Mouse (Mus musculus): ENCODE measurements around the gene Lrguk. TPM values are rescaled to one million over a fixed set of nuclear protein-coding genes. Genes with fewer than 3 reads are reported as not detected.

Lrguk gene
- polyA plus RNA-seq, 1 experiment from 2014 or later = 0.97 TPM

GRCm38 (mm10) chr6:34146042-34146441 is 116.8 kb downstream of the Lrguk start:
- H3K4me2 ChIP-seq = no peak overlapping the region
- H3K4me3 ChIP-seq (ENCODE audit: low read depth, low read length) = no peak overlapping the region
- H3K4me1 ChIP-seq (ENCODE audit: control insufficient read depth, insufficient read depth, low read length) = no peaks in the 10 kb centered on the region
- H3K9ac ChIP-seq (ENCODE audit: low read depth, low read length) = no peak overlapping the region
- H3K9me3 ChIP-seq (replicated peaks; ENCODE audit: control insufficient read depth, low read length) = no peaks in the 10 kb centered on the region
- WGBS (ENCODE audit: insufficient replicate concordance) = 56% methylated on average over 6 of the region's 6 CpGs
- H3K36me3 ChIP-seq (ENCODE audit: control insufficient read depth, insufficient read depth, low read length) = no peaks in the 10 kb centered on the region
- H3K27ac ChIP-seq (ENCODE audit: low read depth, low read length) = no peak overlapping the region
- ATAC-seq (replicated peaks; ENCODE audit: insufficient number of reproducible peaks, low FRiP score, low TSS enrichment) = no peak
- H3K27me3 ChIP-seq (ENCODE audit: control insufficient read depth, insufficient read depth, low read length) = no peaks in the 10 kb centered on the region

DNA sequence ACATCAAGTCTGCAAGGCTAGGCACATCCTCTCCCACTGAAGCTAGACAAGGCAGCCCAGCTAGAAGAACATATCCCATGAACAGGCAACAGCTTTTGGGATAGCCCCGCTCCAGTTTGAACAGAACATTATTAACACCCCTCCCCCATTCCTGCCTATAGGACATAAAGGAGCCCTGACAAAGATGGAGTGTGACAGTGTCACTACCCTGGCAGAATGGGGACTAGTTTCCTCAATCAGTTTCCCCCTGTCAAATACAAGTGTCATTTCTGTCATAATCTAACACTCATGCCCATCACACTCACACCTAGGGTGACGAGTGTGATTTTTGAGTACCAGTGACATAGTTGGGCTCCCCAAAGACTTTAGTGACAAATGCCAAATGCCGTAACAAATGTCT is 118.8 kb downstream of the Lrguk start:
- Histone ChIP-seq H3K27me3 (ENCODE audit: control insufficient read depth, insufficient read depth, low read length) (no peaks in the 10 kb centered on the region), H3K36me3 (ENCODE audit: control insufficient read depth, insufficient read depth, low read length) (no peaks in the 10 kb centered on the region), H3K4me2 (no peak overlapping the region), H3K9me3 (replicated peaks; ENCODE audit: control insufficient read depth, low read length) (no peaks in the 10 kb centered on the region), H3K4me3 (ENCODE audit: low read depth, low read length) (no peak overlapping the region), H3K9ac (ENCODE audit: low read depth, low read length) (no peak overlapping the region), H3K27ac (ENCODE audit: low read depth, low read length) (no peak overlapping the region), H3K4me1 (ENCODE audit: control insufficient read depth, insufficient read depth, low read length) (no peaks in the 10 kb centered on the region)
- ATAC-seq (replicated peaks; ENCODE audit: insufficient number of reproducible peaks, low FRiP score, low TSS enrichment) = no peak
- 63% methylated on average over 3 of the region's 3 CpGs for WGBS (ENCODE audit: insufficient replicate concordance)

DNA sequence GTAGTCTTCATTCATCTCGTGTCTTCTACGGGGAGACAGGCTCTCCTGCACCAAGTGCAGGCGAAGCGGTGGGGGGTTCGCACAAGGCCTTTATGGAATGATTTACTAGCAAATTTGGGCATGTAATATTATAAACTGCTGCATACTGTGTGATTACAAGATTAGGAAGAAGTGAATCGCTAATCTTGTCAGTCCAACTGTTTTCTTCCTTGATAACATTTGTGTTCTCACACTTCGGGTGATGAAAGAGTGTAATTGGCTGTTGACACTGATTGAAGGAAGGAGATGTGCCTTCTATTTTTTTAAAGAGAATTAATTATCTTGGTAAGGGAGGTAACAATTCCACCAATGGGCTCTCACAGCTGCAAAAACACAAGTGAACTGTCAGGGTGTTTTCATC is 119.4 kb downstream of the Lrguk start:
- H3K9me3 ChIP-seq (replicated peaks; ENCODE audit: control insufficient read depth, low read length) = no peaks in the 10 kb centered on the region
- no peak overlapping the region for H3K4me3 ChIP-seq (ENCODE audit: low read depth, low read length)
- no peaks in the 10 kb centered on the region for H3K27me3 ChIP-seq (ENCODE audit: control insufficient read depth, insufficient read depth, low read length)
- no peak overlapping the region for H3K9ac ChIP-seq (ENCODE audit: low read depth, low read length)
- no peak for ATAC-seq (replicated peaks; ENCODE audit: insufficient number of reproducible peaks, low FRiP score, low TSS enrichment)
- H3K4me2 ChIP-seq = no peak overlapping the region
- no peak overlapping the region for H3K27ac ChIP-seq (ENCODE audit: low read depth, low read length)
- 66% methylated on average over 7 of the region's 7 CpGs for WGBS (ENCODE audit: insufficient replicate concordance)
- no peaks in the 10 kb centered on the region for H3K4me1 ChIP-seq (ENCODE audit: control insufficient read depth, insufficient read depth, low read length)
- H3K36me3 ChIP-seq (ENCODE audit: control insufficient read depth, insufficient read depth, low read length) = no peaks in the 10 kb centered on the region

DNA sequence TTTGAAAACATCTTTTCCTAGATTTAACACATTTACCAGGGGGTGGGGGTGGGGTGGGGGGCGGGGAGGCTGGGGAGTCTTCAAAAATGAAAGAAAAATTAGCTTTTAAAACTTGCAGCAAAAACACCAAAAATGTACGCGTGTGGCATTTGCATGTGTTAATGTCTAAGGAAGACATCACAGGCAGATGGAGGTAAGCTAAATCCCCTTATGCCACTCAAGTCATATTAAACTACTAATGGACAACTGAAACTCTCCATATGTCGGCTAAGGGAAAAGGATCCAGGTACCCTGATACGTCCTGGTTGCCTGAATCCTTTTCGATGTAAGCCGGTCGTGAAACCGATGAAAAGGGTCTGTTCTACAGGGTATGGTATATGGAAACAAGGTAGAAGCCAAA is 119.8 kb downstream of the Lrguk start:
- 84% methylated on average over 9 of the region's 9 CpGs for WGBS (ENCODE audit: insufficient replicate concordance)
- H3K4me3 ChIP-seq (ENCODE audit: low read depth, low read length) = no peak overlapping the region
- no peak for ATAC-seq (replicated peaks; ENCODE audit: insufficient number of reproducible peaks, low FRiP score, low TSS enrichment)
- H3K9me3 ChIP-seq (replicated peaks; ENCODE audit: control insufficient read depth, low read length) = no peaks in the 10 kb centered on the region
- no peaks in the 10 kb centered on the region for H3K36me3 ChIP-seq (ENCODE audit: control insufficient read depth, insufficient read depth, low read length)
- H3K27ac ChIP-seq (ENCODE audit: low read depth, low read length) = no peak overlapping the region
- no peaks in the 10 kb centered on the region for H3K27me3 ChIP-seq (ENCODE audit: control insufficient read depth, insufficient read depth, low read length)
- no peak overlapping the region for H3K9ac ChIP-seq (ENCODE audit: low read depth, low read length)
- 0 out of 2 replicates have a peak, but pooled peaks cover 4% of the 10 kb centered on the region for H3K4me1 ChIP-seq (ENCODE audit: control insufficient read depth, insufficient read depth, low read length)
- no peak overlapping the region for H3K4me2 ChIP-seq

DNA sequence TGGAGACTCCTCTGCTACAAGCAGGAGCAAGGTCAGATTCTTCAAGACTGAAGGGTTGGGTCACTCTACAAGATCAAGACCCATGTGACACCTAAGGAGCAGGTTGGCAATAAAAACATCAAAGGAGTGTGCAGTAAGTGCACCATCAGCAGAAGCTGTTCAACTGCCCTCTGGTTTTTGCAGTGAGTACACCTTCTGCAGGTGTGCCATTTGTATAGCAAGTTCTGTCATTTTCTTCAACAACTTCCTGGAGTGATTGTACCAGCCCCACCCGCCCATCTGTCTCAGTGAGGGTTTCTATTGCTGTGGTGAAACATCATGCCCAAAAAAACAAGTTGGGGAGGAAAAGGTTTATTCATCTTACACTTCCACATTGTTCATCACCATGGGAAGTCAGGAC is 120.6 kb downstream of the Lrguk start:
- Histone ChIP-seq H3K9me3 (replicated peaks; ENCODE audit: control insufficient read depth, low read length) (no peaks in the 10 kb centered on the region), H3K4me2 (no peak overlapping the region), H3K9ac (ENCODE audit: low read depth, low read length) (no peak overlapping the region), H3K27ac (ENCODE audit: low read depth, low read length) (no peak overlapping the region), H3K4me1 (ENCODE audit: control insufficient read depth, insufficient read depth, low read length) (peaks cover 10% of the 10 kb centered on the region), H3K36me3 (ENCODE audit: control insufficient read depth, insufficient read depth, low read length) (no peaks in the 10 kb centered on the region), H3K4me3 (ENCODE audit: low read depth, low read length) (no peak overlapping the region), H3K27me3 (ENCODE audit: control insufficient read depth, insufficient read depth, low read length) (no peaks in the 10 kb centered on the region)
- WGBS (ENCODE audit: insufficient replicate concordance) = 90% methylated on average over 1 of the region's 1 CpGs
- ATAC-seq (replicated peaks; ENCODE audit: insufficient number of reproducible peaks, low FRiP score, low TSS enrichment) = no peak

GRCm38 (mm10) chr6:34153069-34154052 is 124.1 kb downstream of the Lrguk start:
- Histone ChIP-seq H3K27me3 (ENCODE audit: control insufficient read depth, insufficient read depth, low read length) (no peaks in the 10 kb centered on the region), H3K4me2 (no peak overlapping the region), H3K4me3 (ENCODE audit: low read depth, low read length) (no peak overlapping the region), H3K36me3 (ENCODE audit: control insufficient read depth, insufficient read depth, low read length) (peaks cover 4% of the 10 kb centered on the region), H3K4me1 (ENCODE audit: control insufficient read depth, insufficient read depth, low read length) (peaks cover 27% of the 10 kb centered on the region), H3K27ac (ENCODE audit: low read depth, low read length) (no peak overlapping the region), H3K9ac (ENCODE audit: low read depth, low read length) (no peak overlapping the region), H3K9me3 (replicated peaks; ENCODE audit: control insufficient read depth, low read length) (no peaks in the 10 kb centered on the region)
- 66% methylated on average over 18 of the region's 18 CpGs for WGBS (ENCODE audit: insufficient replicate concordance)
- ATAC-seq (replicated peaks; ENCODE audit: insufficient number of reproducible peaks, low FRiP score, low TSS enrichment) = no peak

- H3K9ac ChIP-seq (ENCODE audit: low read depth, low read length) = no peak overlapping the region
- WGBS (ENCODE audit: insufficient replicate concordance) = 59% methylated on average over 3 of the region's 3 CpGs
- no peak for ATAC-seq (replicated peaks; ENCODE audit: insufficient number of reproducible peaks, low FRiP score, low TSS enrichment)
- H3K4me1 ChIP-seq (ENCODE audit: control insufficient read depth, insufficient read depth, low read length) = peaks cover 27% of the 10 kb centered on the region
- peaks cover 4% of the 10 kb centered on the region for H3K36me3 ChIP-seq (ENCODE audit: control insufficient read depth, insufficient read depth, low read length)
- no peak overlapping the region for H3K27ac ChIP-seq (ENCODE audit: low read depth, low read length)
- H3K9me3 ChIP-seq (replicated peaks; ENCODE audit: control insufficient read depth, low read length) = no peaks in the 10 kb centered on the region
- H3K4me2 ChIP-seq = no peak overlapping the region
- H3K4me3 ChIP-seq (ENCODE audit: low read depth, low read length) = no peak overlapping the region
- no peaks in the 10 kb centered on the region for H3K27me3 ChIP-seq (ENCODE audit: control insufficient read depth, insufficient read depth, low read length)
Observed at GRCm38 (mm10) chr6:34154202-34154601, 125.0 kb downstream of the Lrguk start.

DNA sequence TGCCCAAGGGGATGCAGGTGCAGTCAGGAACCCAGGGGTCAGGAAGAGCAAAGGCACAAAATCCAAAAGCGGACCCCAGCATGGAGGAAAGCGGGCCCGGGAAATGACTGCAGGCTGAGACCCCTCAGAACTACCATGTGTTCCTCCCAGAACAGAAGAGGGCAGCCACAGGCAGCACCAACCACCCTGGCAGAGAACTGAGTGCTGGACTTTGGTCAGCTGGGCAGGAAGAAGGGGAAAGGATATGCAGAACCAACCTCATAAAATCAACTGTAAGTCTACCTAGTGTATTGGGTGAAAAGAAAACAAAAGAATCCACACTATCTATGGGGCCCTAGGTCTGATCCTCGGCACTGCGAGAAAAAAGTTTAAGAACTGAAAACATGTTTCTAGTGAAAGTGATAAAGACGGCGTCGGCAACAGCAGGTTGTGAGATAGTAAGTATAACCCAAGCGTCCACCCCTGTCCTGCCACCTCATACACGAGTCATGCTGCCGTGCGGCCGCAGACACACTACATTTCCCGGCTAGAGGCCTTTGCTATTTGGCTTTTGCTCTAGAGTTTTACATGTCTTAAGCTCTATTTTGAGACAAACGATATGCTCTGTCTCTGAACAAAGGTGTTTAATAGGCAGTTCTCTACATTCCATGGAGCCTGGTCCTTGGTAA is 126.0 kb downstream of the Lrguk start:
- Histone ChIP-seq H3K4me2 (peak overlapping the region; percentile 25), H3K36me3 (ENCODE audit: control insufficient read depth, insufficient read depth, low read length) (peaks cover 4% of the 10 kb centered on the region), H3K27ac (ENCODE audit: low read depth, low read length) (peak overlapping the region; percentile 55; the same call in 1 of the 2 replicates), H3K9me3 (replicated peaks; ENCODE audit: control insufficient read depth, low read length) (no peaks in the 10 kb centered on the region), H3K27me3 (ENCODE audit: control insufficient read depth, insufficient read depth, low read length) (no peaks in the 10 kb centered on the region), H3K4me3 (ENCODE audit: low read depth, low read length) (no peak overlapping the region), H3K4me1 (ENCODE audit: control insufficient read depth, insufficient read depth, low read length) (peaks cover 27% of the 10 kb centered on the region), H3K9ac (ENCODE audit: low read depth, low read length) (peak overlapping the region; percentile 12; the same call in 1 of the 2 replicates)
- WGBS (ENCODE audit: insufficient replicate concordance) = 68% methylated on average over 15 of the region's 15 CpGs
- no peak for ATAC-seq (replicated peaks; ENCODE audit: insufficient number of reproducible peaks, low FRiP score, low TSS enrichment)
